Mouse (Mus musculus) liver, adult 2 months (tissue): ENCODE data around the gene Ncam1. TPM values are rescaled to one million over a fixed set of nuclear protein-coding genes. Genes with fewer than 3 reads are reported as not detected.

ENCODE experiments used
- DNase-seq: peaks from one replicate; pipeline ENCODE4 v3.0.0-alpha.2; 2011; ENCODE audit warnings: low read depth, low spot score; ENCODE audit errors: extremely low read depth
- H3K27ac ChIP-seq: fragments of 200-500 bp; replicated peaks from 2 replicates; pipeline ENCODE4 v1.5.1; 2012; ENCODE audit warnings: low read depth, mild to moderate bottlenecking, control low read depth, inconsistent platforms, low read length; ENCODE audit not compliant: insufficient read depth
- H3K27me3 ChIP-seq: fragments of 200-500 bp; 2 replicates; pipeline ENCODE4 v1.6.1; 2012; ENCODE audit warnings: mild to moderate bottlenecking, moderate library complexity, low read length, inconsistent platforms; ENCODE audit not compliant: control insufficient read depth, insufficient read depth
- H3K36me3 ChIP-seq: fragments of 200-500 bp; 2 replicates; pipeline ENCODE4 v1.6.1; 2012; ENCODE audit warnings: low read length, inconsistent platforms; ENCODE audit not compliant: control insufficient read depth, insufficient read depth
- H3K4me1 ChIP-seq: fragments of 200-500 bp; 2 replicates; pipeline ENCODE4 v1.6.1; 2011; ENCODE audit warnings: low read length; ENCODE audit not compliant: control insufficient read depth, insufficient read depth
- H3K4me3 ChIP-seq: fragments of 200-500 bp; 2 replicates; pipeline ENCODE4 v1.5.1; 2011; ENCODE audit warnings: low read depth, mild to moderate bottlenecking, control low read depth, low read length, moderate library complexity; ENCODE audit not compliant: insufficient read depth
- H3K79me2 ChIP-seq: fragments of 200-500 bp; 2 replicates; pipeline ENCODE4 v1.6.1; 2012; ENCODE audit warnings: inconsistent platforms, mild to moderate bottlenecking, low read length, moderate library complexity; ENCODE audit not compliant: control insufficient read depth, insufficient read depth
- H3K9ac ChIP-seq: fragments of 200-500 bp; 2 replicates; pipeline ENCODE4 v1.6.1; 2012; ENCODE audit warnings: low read depth, mild to moderate bottlenecking, control low read depth, inconsistent platforms, low read length
- CTCF ChIP-seq: fragments of 200-500 bp; IDR thresholded peaks from 2 replicates; pipeline ENCODE4 v1.5.1; 2011; ENCODE audit warnings: low read depth, low read length, control low read depth
- POLR2A ChIP-seq: fragments of 200-500 bp; IDR thresholded peaks from 2 replicates; pipeline ENCODE4 v1.6.1; 2011; ENCODE audit warnings: low read length, control low read depth; ENCODE audit not compliant: insufficient read depth; ENCODE audit errors: extremely low read depth
- WGBS: fragments of 180-500 bp; shearing (Covaris S2); methylation state at CpG from one replicate; pipeline ENCODE4 v1.1.7; 2018; 5-methylcytosine and 5-hydroxymethylcytosine counted together
- polyA plus RNA-seq: library from polyadenylated mRNA; depleted of rRNA; stranded (reverse); fragments of >200 nt; gene quantifications from 2 replicates; pipeline ENCODE4 v1.2.3, GENCODE M21; 2012
- total RNA-seq: library from RNA; depleted of rRNA; stranded (reverse); fragments of >200 nt; gene quantifications from 2 replicates; pipeline ENCODE4 v1.2.3, GENCODE M21; 2014

Ncam1 gene
- total and polyA plus RNA-seq, 2 experiments: 0.07 to 0.18 TPM

GRCm38 (mm10) chr9:49758436-49758835 lies 40.3 kb downstream of the Ncam1 start:
- H3K36me3 ChIP-seq: no peaks in the 10 kb centered on the region
- peak; percentile 29 for DNase-seq
- H3K27ac ChIP-seq: no peak overlapping the region
- H3K9ac ChIP-seq: no peak overlapping the region
- no peaks in the 10 kb centered on the region for H3K4me1 ChIP-seq
- 78% methylated on average over 2 of the region's 2 CpGs for WGBS
- H3K79me2 ChIP-seq: no peaks in the 10 kb centered on the region
- TF ChIP-seq POLR2A (no peak), CTCF (no peak)
- H3K27me3 ChIP-seq: no peaks in the 10 kb centered on the region; the same call in 1 of the 2 replicates
- no peak overlapping the region for H3K4me3 ChIP-seq

- Histone ChIP-seq H3K4me1 (no peaks in the 10 kb centered on the region), H3K36me3 (no peaks in the 10 kb centered on the region), H3K27me3 (no peaks in the 10 kb centered on the region; the same call in 1 of the 2 replicates), H3K4me3 (no peak overlapping the region), H3K9ac (no peak overlapping the region), H3K79me2 (no peaks in the 10 kb centered on the region), H3K27ac (no peak overlapping the region)
- TF ChIP-seq POLR2A (no peak), CTCF (no peak)
- WGBS: 89% methylated on average over 12 of the region's 12 CpGs
- DNase-seq: no peak
These were observed 40.7 kb downstream of the Ncam1 start for GRCm38 (mm10) chr9:49757986-49758385.

DNA sequence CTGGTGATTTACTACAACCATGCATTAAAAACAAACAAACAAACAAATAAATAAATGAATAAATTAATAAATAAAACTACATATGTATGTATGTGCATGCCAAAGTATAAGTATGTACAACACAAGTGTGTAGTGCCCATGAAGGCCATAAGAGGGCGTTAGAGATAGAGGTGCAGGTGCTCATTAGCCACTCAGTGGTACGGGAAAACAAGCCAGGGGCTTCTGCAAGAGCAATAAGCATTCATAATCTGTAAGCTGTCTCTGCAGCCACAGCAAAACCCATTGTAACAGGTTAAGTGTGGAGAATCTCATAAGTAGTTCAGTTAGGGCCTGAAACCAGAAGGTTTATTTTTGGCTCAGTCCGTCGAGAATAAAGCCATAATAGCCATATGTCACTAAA lies 41.1 kb downstream of the Ncam1 start:
- DNase-seq: no peak
- no peak overlapping the region for H3K9ac ChIP-seq
- H3K4me3 ChIP-seq: no peak overlapping the region
- WGBS: 86% methylated on average over 4 of the region's 4 CpGs
- TF ChIP-seq POLR2A: no peak
- no peak for TF ChIP-seq CTCF
- H3K36me3 ChIP-seq: no peaks in the 10 kb centered on the region
- H3K4me1 ChIP-seq: no peaks in the 10 kb centered on the region
- H3K27me3 ChIP-seq: no peaks in the 10 kb centered on the region; the same call in 1 of the 2 replicates
- no peaks in the 10 kb centered on the region for H3K79me2 ChIP-seq
- no peak overlapping the region for H3K27ac ChIP-seq

GRCm38 (mm10) chr9:49756725-49757124 lies 42.0 kb downstream of the Ncam1 start:
- DNase-seq: no peak
- TF ChIP-seq CTCF (no peak), POLR2A (no peak)
- no peak overlapping the region for H3K27ac ChIP-seq
- H3K27me3 ChIP-seq: no peaks in the 10 kb centered on the region; the same call in 1 of the 2 replicates
- no peaks in the 10 kb centered on the region for H3K79me2 ChIP-seq
- H3K4me1 ChIP-seq: no peaks in the 10 kb centered on the region
- no peak overlapping the region for H3K4me3 ChIP-seq
- H3K9ac ChIP-seq: no peak overlapping the region
- H3K36me3 ChIP-seq: no peaks in the 10 kb centered on the region
- 94% methylated on average over 4 of the region's 4 CpGs for WGBS

DNA sequence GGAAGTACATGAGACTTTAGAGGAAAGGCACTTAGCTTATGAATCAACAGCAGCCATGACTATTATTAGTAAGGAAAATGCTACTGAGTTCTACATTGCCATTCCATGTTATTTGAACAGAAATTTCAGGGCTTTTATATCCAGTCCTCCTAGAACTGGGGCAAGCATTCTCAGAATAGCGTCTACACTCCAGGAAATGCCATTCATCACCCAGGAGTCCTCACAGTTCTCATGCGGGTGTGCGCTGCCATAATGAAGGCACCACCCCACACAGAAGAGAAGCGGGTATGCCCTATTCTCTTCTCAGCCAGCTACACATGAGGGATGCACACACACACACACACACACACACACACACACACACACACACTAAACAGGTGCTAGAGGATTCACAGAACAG lies 43.5 kb downstream of the Ncam1 start:
- no peaks in the 10 kb centered on the region; the same call in 1 of the 2 replicates for H3K27me3 ChIP-seq
- H3K36me3 ChIP-seq: no peaks in the 10 kb centered on the region
- no peak for DNase-seq
- H3K27ac ChIP-seq: no peak overlapping the region
- 85% methylated on average over 4 of the region's 4 CpGs for WGBS
- no peak overlapping the region for H3K9ac ChIP-seq
- no peaks in the 10 kb centered on the region for H3K79me2 ChIP-seq
- no peak overlapping the region for H3K4me3 ChIP-seq
- H3K4me1 ChIP-seq: no peaks in the 10 kb centered on the region
- no peak for TF ChIP-seq CTCF
- no peak for TF ChIP-seq POLR2A

- WGBS: 73% methylated on average over 6 of the region's 6 CpGs
- no peak for DNase-seq
- H3K4me1 ChIP-seq: no peaks in the 10 kb centered on the region
These were observed 47.3 kb downstream of the Ncam1 start for GRCm38 (mm10) chr9:49751466-49751865.

More at GRCm38 (mm10) chr9:49751466-49751865, 47.3 kb downstream of the Ncam1 start:
- TF ChIP-seq POLR2A (no peak), CTCF (no peak)
- no peak overlapping the region for H3K9ac ChIP-seq
- H3K4me3 ChIP-seq: no peak overlapping the region
- no peaks in the 10 kb centered on the region; the same call in 1 of the 2 replicates for H3K27me3 ChIP-seq
- H3K36me3 ChIP-seq: no peaks in the 10 kb centered on the region
- no peak overlapping the region for H3K27ac ChIP-seq
- H3K79me2 ChIP-seq: no peaks in the 10 kb centered on the region
